Mouse (Mus musculus) ES-E14 (cell line): ENCODE measurements at regions not wholly inside any gene's neighbourhood (a gene's known extent, or its start where the extent isn't known, plus 50 kb on each side); places are given as distances from the start of the nearest gene placed in this dataset.

ENCODE experiments used
- HCFC1 ChIP-seq: IDR thresholded peaks from 2 replicates; pipeline ENCODE4 v1.6.1; 2012; ENCODE audit warnings: low read length, inconsistent platforms, borderline replicate concordance; ENCODE audit not compliant: insufficient read depth
- MAFK ChIP-seq: IDR thresholded peaks from 2 replicates; pipeline ENCODE4 v1.6.1; 2014; ENCODE audit warnings: mild to moderate bottlenecking, low read depth, low read length, inconsistent platforms; ENCODE audit not compliant: insufficient read depth

GRCm38 (mm10) chr3:15202760-15203159, 129.3 kb downstream of the Gm9733 start:
- TF ChIP-seq HCFC1 (no peak), MAFK (no peak)
